Mouse (Mus musculus) liver, embryonic 14 days (tissue): ENCODE results near the gene Fkbp9. TPM values are rescaled to one million over a fixed set of nuclear protein-coding genes. Genes with fewer than 3 reads are reported as not detected.

Source experiments
- polyA plus RNA-seq: library from polyadenylated mRNA; depleted of rRNA; stranded (reverse); fragments of >200 nt; gene quantifications from 2 replicates; pipeline ENCODE4 v1.2.3, GENCODE M21; 2012; rRNA removed

The Fkbp9 gene
- polyA plus RNA-seq, result 16.3 and 17.0 TPM in 2 replicates

DNA sequence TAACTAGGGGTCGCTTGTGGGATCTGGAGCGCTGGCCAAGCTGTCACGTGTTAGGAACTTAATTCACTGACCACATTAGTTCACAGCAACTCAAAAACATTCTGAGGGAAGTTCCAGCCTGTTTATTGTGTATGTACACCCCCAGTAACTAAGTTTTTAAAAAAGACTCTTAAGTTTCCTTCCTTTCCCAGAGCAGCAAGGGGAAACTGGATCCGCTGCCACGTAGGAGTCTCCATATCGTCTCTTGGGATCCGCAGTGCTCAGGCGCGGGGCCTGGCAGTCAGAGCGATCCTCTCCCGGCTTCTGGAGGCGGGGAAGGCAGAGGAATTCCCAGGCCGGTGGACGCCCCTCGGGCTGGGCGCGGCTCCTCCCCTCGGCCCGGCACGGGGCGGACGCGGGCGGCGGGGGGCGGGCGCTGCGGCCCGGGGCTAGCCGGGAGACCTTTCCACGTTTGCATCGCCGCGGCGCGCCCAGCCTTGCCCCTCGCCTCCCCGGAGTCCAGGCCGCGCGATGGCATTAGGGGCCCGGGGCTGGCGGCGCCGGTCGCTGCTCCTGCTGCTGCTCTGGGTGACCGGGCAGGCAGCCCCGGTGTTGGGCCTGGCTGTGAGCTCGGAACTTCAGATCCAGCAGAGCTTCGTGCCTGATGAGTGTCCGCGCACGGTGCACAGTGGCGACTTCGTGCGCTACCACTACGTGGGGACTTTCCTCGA, at the start of gene Fkbp9:
TSS of gene Fkbp9 (plus strand) at position 363 of the 710 bp plus-strand sequence.

GRCm38 (mm10) chr6:56797311-56798151, 34.3 kb upstream of the Fkbp9 start, which contains the start of gene Kbtbd2:
TSS of gene Kbtbd2 (minus strand) at chr6:56797813.

DNA sequence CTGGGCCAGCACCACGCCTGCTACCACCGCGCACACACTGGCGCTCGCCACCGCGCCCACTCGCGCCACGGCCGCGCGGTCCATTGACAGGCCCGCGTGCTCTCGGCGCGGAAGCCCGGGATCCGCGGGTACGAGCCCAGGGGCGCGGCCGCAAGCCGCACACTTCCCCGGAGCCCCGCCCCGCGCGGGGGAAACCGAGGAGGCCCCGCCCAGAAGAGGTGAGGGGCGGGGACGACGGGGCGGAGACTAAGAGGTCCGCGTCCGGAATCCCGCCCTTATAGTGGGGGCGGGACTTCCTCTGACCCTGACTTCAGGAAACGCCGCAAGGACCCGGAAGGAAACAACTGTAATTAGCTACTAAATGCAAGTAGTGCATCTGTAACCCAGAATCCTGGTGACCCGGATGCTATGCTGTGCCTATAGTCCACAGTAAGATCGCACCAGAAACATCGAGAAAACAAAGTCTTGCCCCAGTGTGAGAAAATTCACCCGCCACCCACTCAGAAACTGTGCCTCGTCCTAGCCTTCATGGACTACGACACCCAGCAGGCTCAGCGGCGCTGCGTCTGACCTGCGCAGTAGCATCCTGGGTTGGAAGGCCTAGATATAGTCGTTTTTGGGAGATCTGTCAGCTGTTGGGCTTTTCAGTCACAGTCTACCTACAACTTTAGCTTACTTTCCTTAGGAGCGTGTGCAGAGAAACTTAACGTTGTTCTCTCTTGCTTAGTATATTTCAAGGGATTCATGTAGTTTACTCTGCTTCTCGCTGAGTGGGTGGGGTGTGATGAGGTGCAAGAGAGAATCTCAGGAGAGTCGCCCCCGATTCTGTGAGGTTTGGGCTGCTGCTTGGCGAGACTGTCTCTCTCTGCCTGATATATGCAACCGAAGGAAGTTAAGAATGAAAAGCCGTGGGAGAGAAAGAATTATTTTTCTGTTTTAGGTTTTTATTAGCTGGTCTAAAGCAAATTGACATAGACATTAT, 92.2 kb downstream of the Fkbp9 start, which contains the start of the genes Nt5c3 and Vmn1r4:
TSS of gene Nt5c3 (minus strand) at position 207 of the 982 bp plus-strand sequence.
TSS of gene Vmn1r4 (plus strand) at position 290 of the 982 bp plus-strand sequence.

Other genes with a start within 250 kb of the Fkbp9 start
- gene Lsm5, start 127.3 kb upstream of the Fkbp9 start, polyA plus RNA-seq, result 73.0 and 75.4 TPM in 2 replicates
- 2.3 and 2.7 TPM in 2 replicates for gene Avl9, start 117.2 kb upstream of the Fkbp9 start, polyA plus RNA-seq
- 10.7 and 11.9 TPM in 2 replicates for gene Kbtbd2, start 34.2 kb upstream of the Fkbp9 start, polyA plus RNA-seq
- 82.1 and 107 TPM in 2 replicates for gene Nt5c3, start 91.9 kb downstream of the Fkbp9 start, polyA plus RNA-seq
- 0.14 and 0.15 TPM in 2 replicates for gene Vmn1r4, start 92.0 kb downstream of the Fkbp9 start, polyA plus RNA-seq
- not detected in 2 replicates for gene Vmn1r5, start 138.2 kb downstream of the Fkbp9 start, polyA plus RNA-seq
- not detected in 2 replicates for gene Vmn1r6, start 165.2 kb downstream of the Fkbp9 start, polyA plus RNA-seq
- gene Vmn1r7, start 193.3 kb downstream of the Fkbp9 start, polyA plus RNA-seq, result not detected in 2 replicates
- gene Vmn1r8, start 200.2 kb downstream of the Fkbp9 start, polyA plus RNA-seq, result not detected in 2 replicates
- not detected in 2 replicates for gene Vmn1r9, start 234.7 kb downstream of the Fkbp9 start, polyA plus RNA-seq